In genomic region chr7:63170063-63170787, GRCm38 (mm10) we compare ENCODE assay signal across 18 mouse cellular contexts. TPM values are rescaled to one million over a fixed set of nuclear protein-coding genes. Genes with fewer than 3 reads are reported as not detected.
DNase-seq lines count a peak whose midpoint lies in the region; ATAC-seq and TF ChIP-seq lines count a peak whose summit lies in the region.
"Had no signal": no experiment of that assay in that cellular context is flagged by ENCODE, and none has a peak within 500 bp of the region (broad histone marks: within the 10 kb centered on the region; RNA-seq: fewer than 3 reads in every experiment).

No protein-coding gene starts in this region.

- ATAC-seq in frontal cortex, adult (ENCODE audit: low TSS enrichment) = peak; percentile 62
- no peak for ATAC-seq in midbrain, postnatal 0 days (ENCODE audit: low FRiP score)
- ATAC-seq in midbrain, embryonic 15.5 days (replicated peaks) = no peak
- ATAC-seq: midbrain, embryonic 16.5 days had no signal

- no peak for TF ChIP-seq CTCF in midbrain, postnatal 0 days (IDR thresholded peaks at IDR 0.05)

- H3K4me3 ChIP-seq in midbrain, postnatal 0 days (ENCODE audit: low read depth, low read length) = no peak overlapping the region
- no peak overlapping the region for H3K4me3 ChIP-seq in midbrain, embryonic 15.5 days
- H3K4me3 ChIP-seq: heart, embryonic 10.5 days; megakaryocyte, embryonic 14.5 days had no signal

- H3K4me1 ChIP-seq in midbrain, postnatal 0 days (ENCODE audit: insufficient read depth, low read length) = no peaks in the 10 kb centered on the region
- no peaks in the 10 kb centered on the region for H3K4me1 ChIP-seq in midbrain, embryonic 15.5 days
- H3K4me1 ChIP-seq: megakaryocyte, embryonic 14.5 days had no signal

- no peaks in the 10 kb centered on the region for H3K27me3 ChIP-seq in midbrain, postnatal 0 days (ENCODE audit: insufficient read depth, low read length)
- no peaks in the 10 kb centered on the region for H3K27me3 ChIP-seq in midbrain, embryonic 15.5 days (replicated peaks)
- H3K27me3 ChIP-seq: megakaryocyte, embryonic 14.5 days had no signal

- no peaks in the 10 kb centered on the region for H3K36me3 ChIP-seq in midbrain, postnatal 0 days (ENCODE audit: insufficient read depth, low read length)
- H3K36me3 ChIP-seq in midbrain, embryonic 15.5 days (replicated peaks) = no peaks in the 10 kb centered on the region
- H3K36me3 ChIP-seq: heart, embryonic 10.5 days had no signal

- no peak overlapping the region for H3K9ac ChIP-seq in midbrain, postnatal 0 days (replicated peaks; ENCODE audit: low read length, poor library complexity, severe bottlenecking)
- no peak overlapping the region for H3K9ac ChIP-seq in midbrain, embryonic 15.5 days

- DNase-seq in frontal cortex, postnatal 36 days (ENCODE audit: low spot score in 2 of 2) = no peak
- peak; percentile 68 for DNase-seq in midbrain, postnatal 0 days (ENCODE audit: low spot score)
- peak; percentile 67 to 78 for DNase-seq in cerebellum, postnatal 10 days
- DNase-seq in adrenal gland, adult (ENCODE audit: inconsistent age in 2 of 2, low spot score in 1 of 2) = no peak
- no peak for DNase-seq in heart, adult 9 months (ENCODE audit: low spot score in 2 of 2)
- DNase-seq: gastrocnemius, postnatal 36 days; heart, postnatal 10 days; kidney, adult 9 months; kidney, postnatal 36 days; lung, postnatal 10 days; right cerebral cortex, postnatal 14 days; thymus, postnatal 14 days had no signal

- no peak overlapping the region for H3K4me2 ChIP-seq in midbrain, postnatal 0 days (ENCODE audit: low read depth, low read length, poor library complexity, severe bottlenecking)
- no peak overlapping the region for H3K4me2 ChIP-seq in midbrain, embryonic 15.5 days

- WGBS in midbrain, postnatal 0 days = 71% methylated on average over 3 of the region's 3 CpGs
- 73% methylated on average over 3 of the region's 3 CpGs for WGBS in midbrain, embryonic 15.5 days

- H3K9me3 ChIP-seq in midbrain, postnatal 0 days (ENCODE audit: low read length) = no peaks in the 10 kb centered on the region
- H3K9me3 ChIP-seq in midbrain, embryonic 15.5 days = peaks cover 5% of the 10 kb centered on the region; the same call in 1 of the 2 replicates
- H3K9me3 ChIP-seq: heart, embryonic 10.5 days had no signal

- no peak overlapping the region for H3K27ac ChIP-seq in midbrain, postnatal 0 days (ENCODE audit: low read depth, low read length)
- H3K27ac ChIP-seq in midbrain, embryonic 15.5 days = no peak overlapping the region
- H3K27ac ChIP-seq: heart, embryonic 10.5 days had no signal

RNA-seq across cellular contexts. Expression of gene Chrna7, which starts 42.1 kb away (rescaled TPM):
- 31.2 and 34.1 TPM in 2 replicates for total RNA-seq in midbrain, postnatal 0 days (2014; rRNA removed)
- polyA plus RNA-seq in midbrain, postnatal 0 days (2015; fragmentation: Nextera tagmentation; extraction: Ambion mirVana) = 5.5 and 7.3 TPM in 2 replicates
- 8.5 and 9.2 TPM in 2 replicates for polyA plus RNA-seq in midbrain, embryonic 15.5 days (2015; fragmentation: Nextera tagmentation; extraction: Ambion mirVana)
- polyA plus RNA-seq: liver, embryonic 16.5 days had no signal

Comparison
In these comparisons a context has a peak if more than half of its experiments do, and no peak if none do; other contexts are left out.
1. DNase-seq: peak in midbrain, postnatal 0 days (single experiment) and cerebellum, postnatal 10 days (2 of 2); none in frontal cortex, postnatal 36 days (0 of 2), adrenal gland, adult (0 of 2) and heart, adult 9 months (0 of 2).